Mouse (Mus musculus) bone marrow macrophage, adult 2 months (primary cell): ENCODE results near the gene Dclk3.

ENCODE experiments used
- CTCF ChIP-seq: IDR thresholded peaks from 2 replicates; pipeline ENCODE4 v1.5.1; 2012; ENCODE audit warnings: low read depth, mild to moderate bottlenecking, low read length, moderate library complexity
- POLR2A ChIP-seq: IDR thresholded peaks from 2 replicates; pipeline ENCODE4 v1.6.1; 2012; ENCODE audit warnings: mild to moderate bottlenecking, low read depth, low read length, borderline replicate concordance

GRCm38 (mm10) chr9:111403159-111403558, 35.7 kb upstream of the Dclk3 start:
- TF ChIP-seq CTCF (no peak), POLR2A (no peak)
